Mouse (Mus musculus) spleen, adult 2 months (tissue): Measurements from ENCODE around the gene Steap2.

Experiments
- CTCF ChIP-seq: fragments of 200-500 bp; IDR thresholded peaks from 2 replicates; pipeline ENCODE4 v1.5.1; 2011; ENCODE audit warnings: mild to moderate bottlenecking, inconsistent platforms; ENCODE audit not compliant: insufficient read depth, insufficient read length, insufficient replicate concordance; ENCODE audit errors: extremely low read depth
- POLR2A ChIP-seq: fragments of 200-500 bp; IDR thresholded peaks from 2 replicates; pipeline ENCODE4 v1.6.1; 2011; ENCODE audit warnings: low read depth, low read length, inconsistent platforms

GRCm38 (mm10) chr5:5686973-5687372 is 7.4 kb downstream of the Steap2 start:
- no peak for TF ChIP-seq CTCF
- TF ChIP-seq POLR2A: no peak
